Mouse (Mus musculus) retina, postnatal 1 day (tissue): ENCODE results near the gene Gm9833.
A peak's percentile ranks its signal among the peaks of the same experiment; 100 is the strongest.
"Not testable (repeated sequence)": the region's sequence is repeated elsewhere in the genome, so short reads cannot be mapped to it uniquely, and the experiment has no call there.

Source experiments
- DNase-seq: peaks from one replicate; pipeline ENCODE4 v3.0.0-alpha.2; 2012

Gm9833 gene

GRCm38 (mm10) chr3:10087994-10088393, at the start of gene Gm9833:
TSS of gene Gm9833 (plus strand) at chr3:10088110.
- not testable (repeated sequence) for DNase-seq

GRCm38 (mm10) chr3:10070070-10070469, 17.8 kb upstream of the Gm9833 start:
- no peak for DNase-seq

GRCm38 (mm10) chr3:10075826-10076225, 12.1 kb upstream of the Gm9833 start:
- DNase-seq: no peak

- no peak for DNase-seq
These were observed 10.6 kb upstream of the Gm9833 start for GRCm38 (mm10) chr3:10077096-10077841.

GRCm38 (mm10) chr3:10078113-10078512, 9.8 kb upstream of the Gm9833 start:
- DNase-seq: no peak

GRCm38 (mm10) chr3:10081336-10081735, 6.6 kb upstream of the Gm9833 start:
- no peak for DNase-seq

- no peak for DNase-seq
These were observed 5.9 kb upstream of the Gm9833 start for GRCm38 (mm10) chr3:10081911-10082541.

- no peak for DNase-seq
These were observed 5.3 kb upstream of the Gm9833 start for GRCm38 (mm10) chr3:10082545-10083062.

- DNase-seq: no peak
These were observed 3.8 kb upstream of the Gm9833 start for GRCm38 (mm10) chr3:10084102-10084501.

- DNase-seq: peak; percentile 35
These were observed 2.4 kb upstream of the Gm9833 start for GRCm38 (mm10) chr3:10085396-10086119.

- no peak for DNase-seq
These were observed 399 bp upstream of the Gm9833 start for GRCm38 (mm10) chr3:10087511-10087910.

- no peak for DNase-seq
These were observed 3.8 kb downstream of the Gm9833 start for GRCm38 (mm10) chr3:10091616-10092140.

GRCm38 (mm10) chr3:10092499-10092898, 4.6 kb downstream of the Gm9833 start:
- no peak for DNase-seq

GRCm38 (mm10) chr3:10092914-10093313, 5.0 kb downstream of the Gm9833 start:
- DNase-seq: no peak

- no peak for DNase-seq
These were observed 7.2 kb downstream of the Gm9833 start for GRCm38 (mm10) chr3:10095076-10095622.

- DNase-seq: no peak
These were observed 11.8 kb downstream of the Gm9833 start for GRCm38 (mm10) chr3:10099756-10100155.

GRCm38 (mm10) chr3:10111570-10111969, 23.7 kb downstream of the Gm9833 start:
- no peak for DNase-seq

GRCm38 (mm10) chr3:10112196-10112595, 24.3 kb downstream of the Gm9833 start:
- DNase-seq: no peak

- DNase-seq: no peak
These were observed 24.8 kb downstream of the Gm9833 start for GRCm38 (mm10) chr3:10112660-10113059.

- DNase-seq: no peak
These were observed 28.6 kb downstream of the Gm9833 start for GRCm38 (mm10) chr3:10116531-10116930.

GRCm38 (mm10) chr3:10121232-10121631, 33.3 kb downstream of the Gm9833 start:
- DNase-seq: no peak

GRCm38 (mm10) chr3:10121956-10122739, 34.2 kb downstream of the Gm9833 start:
- no peak for DNase-seq
